Mouse (Mus musculus): ENCODE measurements around the gene Nck1.

DNA sequence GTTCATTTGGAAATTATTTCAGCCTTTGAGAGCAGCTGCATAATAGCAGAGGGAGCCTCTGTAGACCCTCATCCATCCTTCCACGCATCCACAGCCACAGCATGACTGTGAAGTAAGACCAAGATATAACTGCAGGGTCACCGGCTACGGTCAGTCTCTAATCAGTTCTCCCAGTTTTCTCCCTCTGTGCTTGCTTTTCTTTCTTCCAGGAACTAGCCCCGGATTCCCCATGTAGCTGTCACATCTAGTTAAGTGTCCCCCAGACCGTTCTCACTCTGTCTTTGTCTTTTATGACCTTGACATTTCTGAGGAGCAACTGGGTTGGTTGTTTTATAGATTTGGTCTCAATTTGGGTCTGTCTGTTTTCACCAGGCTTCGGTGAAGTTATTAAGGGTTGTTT, 64.3 kb downstream of the Nck1 start:
- TF ChIP-seq POLR2A (IDR thresholded peaks at IDR 0.05; ENCODE audit: low read depth, low read length) (no peak), CTCF (conservative IDR thresholded peaks at IDR 0.05; ENCODE audit: insufficient read depth, insufficient read length, low read depth, low read length) (no peak)

Measured in kidney, adult 2 months (tissue).